Mouse (Mus musculus) E14TG2a.4 (cell line): ENCODE data around the gene Slc30a6.

Experiments
- H3K27me3 ChIP-seq: 2 replicates; pipeline ENCODE4 v1.6.1; 2014; ENCODE audit warnings: low read length, control low read depth; ENCODE audit not compliant: insufficient read depth
- H3K36me3 ChIP-seq: 2 replicates; pipeline ENCODE4 v1.6.1; 2014; ENCODE audit warnings: low read length, control low read depth; ENCODE audit not compliant: insufficient read depth
- H3K4me1 ChIP-seq: replicated peaks from 2 replicates; pipeline ENCODE4 v1.6.1; 2014; ENCODE audit warnings: low read depth, low read length, control low read depth
- H3K4me3 ChIP-seq: replicated peaks from 2 replicates; pipeline ENCODE4 v1.5.1; 2014; ENCODE audit warnings: mild to moderate bottlenecking, low read length
- H3K9me3 ChIP-seq: 2 replicates; pipeline ENCODE4 v1.6.1; 2014; ENCODE audit warnings: low read length, control low read depth
- CTCF ChIP-seq: conservative IDR thresholded peaks from 2 replicates; pipeline ENCODE4 v1.5.1; 2014; ENCODE audit warnings: low read length
- NANOG ChIP-seq: IDR thresholded peaks from 2 replicates; pipeline ENCODE4 v1.6.1; 2014; ENCODE audit warnings: borderline replicate concordance, low read length, mixed read lengths
- POU5F1 ChIP-seq: IDR thresholded peaks from 2 replicates; pipeline ENCODE4 v1.6.1; 2014; ENCODE audit warnings: low read length, borderline replicate concordance

Slc30a6 gene

DNA sequence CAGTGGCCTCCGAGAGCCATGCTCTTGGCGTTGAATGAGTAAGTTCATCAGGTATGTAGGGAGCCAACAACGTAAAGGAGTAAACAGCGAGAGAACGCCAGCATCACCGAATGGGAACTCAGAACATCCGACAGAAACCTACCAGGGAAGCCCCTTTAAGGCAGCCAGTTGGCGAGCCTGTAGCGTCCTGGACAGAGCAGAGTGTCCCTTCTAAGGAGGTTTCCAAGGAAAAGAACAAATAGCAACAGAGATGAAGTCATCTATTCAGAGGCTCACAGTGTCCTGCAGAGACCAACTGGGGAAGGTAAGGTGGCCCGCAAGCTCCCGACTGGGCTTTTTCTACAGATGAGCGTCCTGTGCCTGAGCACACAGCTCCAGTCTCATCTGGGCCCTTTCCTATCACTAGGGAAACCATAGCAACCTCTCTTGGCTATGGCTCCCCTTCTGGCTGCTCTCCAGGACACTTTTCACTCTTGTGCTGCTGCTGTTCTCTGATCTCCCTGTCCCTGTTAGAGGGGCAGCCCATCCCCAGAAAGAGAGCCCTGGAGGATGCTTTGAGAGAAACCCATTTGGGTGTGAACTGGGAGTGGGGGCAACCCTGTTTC lies 29.1 kb downstream of the Slc30a6 start:
- H3K36me3 ChIP-seq, result peaks cover 69% of the 10 kb centered on the region
- H3K4me1 ChIP-seq, result peaks cover 18% of the 10 kb centered on the region
- no peaks in the 10 kb centered on the region for H3K9me3 ChIP-seq
- no peak overlapping the region for H3K4me3 ChIP-seq
- no peak for TF ChIP-seq NANOG
- no peak for TF ChIP-seq POU5F1
- no peak for TF ChIP-seq CTCF
- H3K27me3 ChIP-seq, result no peaks in the 10 kb centered on the region

- Histone ChIP-seq H3K27me3 (no peaks in the 10 kb centered on the region), H3K4me3 (no peak overlapping the region), H3K4me1 (peaks cover 44% of the 10 kb centered on the region), H3K9me3 (no peaks in the 10 kb centered on the region), H3K36me3 (peaks cover 23% of the 10 kb centered on the region)
- TF ChIP-seq POU5F1, result no peak
These were observed 34.7 kb downstream of the Slc30a6 start for GRCm38 (mm10) chr17:74430074-74430473.

- H3K36me3 ChIP-seq, result peaks cover 11% of the 10 kb centered on the region
- H3K4me3 ChIP-seq, result no peak overlapping the region
- no peaks in the 10 kb centered on the region for H3K9me3 ChIP-seq
- H3K4me1 ChIP-seq, result peaks cover 48% of the 10 kb centered on the region
- peak; percentile 14 for TF ChIP-seq CTCF
- TF ChIP-seq NANOG, result no peak
- no peak for TF ChIP-seq POU5F1
- H3K27me3 ChIP-seq, result no peaks in the 10 kb centered on the region
These were observed 36.1 kb downstream of the Slc30a6 start for GRCm38 (mm10) chr17:74431481-74431880.

GRCm38 (mm10) chr17:74432631-74433030 lies 37.2 kb downstream of the Slc30a6 start:
- Histone ChIP-seq H3K4me1 (peaks cover 42% of the 10 kb centered on the region), H3K36me3 (no peaks in the 10 kb centered on the region; the same call in 1 of the 2 replicates), H3K27me3 (no peaks in the 10 kb centered on the region), H3K9me3 (no peaks in the 10 kb centered on the region), H3K4me3 (no peak overlapping the region)
- TF ChIP-seq CTCF, result no peak
- TF ChIP-seq POU5F1, result no peak
- no peak for TF ChIP-seq NANOG

DNA sequence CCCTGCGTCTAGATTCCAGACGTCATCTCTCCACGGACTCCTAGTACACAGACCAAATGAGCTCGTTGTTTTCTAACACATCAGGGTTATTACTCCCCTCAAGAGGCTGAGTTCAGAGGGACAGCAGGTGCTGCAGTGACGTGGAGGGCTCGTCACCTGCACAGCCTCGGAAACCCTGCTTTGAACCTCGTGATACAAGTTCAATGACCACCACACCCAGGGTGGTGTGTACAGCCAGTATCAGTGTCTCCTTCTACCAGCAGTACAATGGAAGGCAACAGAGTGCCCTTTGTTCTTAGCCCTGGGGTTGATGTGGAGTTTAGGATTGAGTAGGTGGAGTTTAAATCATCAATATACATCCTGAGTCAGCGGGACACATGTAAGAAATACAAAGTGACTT lies 42.4 kb downstream of the Slc30a6 start:
- no peaks in the 10 kb centered on the region for H3K27me3 ChIP-seq
- H3K9me3 ChIP-seq, result no peaks in the 10 kb centered on the region
- H3K4me3 ChIP-seq, result no peak overlapping the region
- TF ChIP-seq POU5F1, result no peak
- no peak for TF ChIP-seq NANOG
- no peak for TF ChIP-seq CTCF
- H3K4me1 ChIP-seq, result peaks cover 21% of the 10 kb centered on the region
- H3K36me3 ChIP-seq, result no peaks in the 10 kb centered on the region

- peaks cover 4% of the 10 kb centered on the region for H3K4me1 ChIP-seq
- H3K9me3 ChIP-seq, result no peaks in the 10 kb centered on the region
- H3K4me3 ChIP-seq, result no peak overlapping the region
- no peaks in the 10 kb centered on the region for H3K27me3 ChIP-seq
- peaks cover 8% of the 10 kb centered on the region for H3K36me3 ChIP-seq
- TF ChIP-seq POU5F1, result no peak
- no peak for TF ChIP-seq NANOG
- no peak for TF ChIP-seq CTCF
These were observed 45.1 kb downstream of the Slc30a6 start for GRCm38 (mm10) chr17:74440486-74440885.

GRCm38 (mm10) chr17:74449776-74450175 lies 54.4 kb downstream of the Slc30a6 start:
- Histone ChIP-seq H3K9me3 (no peaks in the 10 kb centered on the region), H3K27me3 (no peaks in the 10 kb centered on the region), H3K36me3 (peaks cover 39% of the 10 kb centered on the region), H3K4me3 (no peak overlapping the region), H3K4me1 (peaks cover 16% of the 10 kb centered on the region)
- TF ChIP-seq NANOG (no peak), CTCF (no peak), POU5F1 (no peak)

- Histone ChIP-seq H3K4me3 (no peak overlapping the region), H3K27me3 (no peaks in the 10 kb centered on the region), H3K4me1 (peaks cover 38% of the 10 kb centered on the region), H3K9me3 (no peaks in the 10 kb centered on the region), H3K36me3 (peaks cover 11% of the 10 kb centered on the region)
- no peak for TF ChIP-seq NANOG
- no peak for TF ChIP-seq CTCF
- no peak for TF ChIP-seq POU5F1
These were observed 58.5 kb downstream of the Slc30a6 start for GRCm38 (mm10) chr17:74453928-74454327.

GRCm38 (mm10) chr17:74454660-74455059 lies 59.3 kb downstream of the Slc30a6 start:
- Histone ChIP-seq H3K9me3 (no peaks in the 10 kb centered on the region), H3K36me3 (peaks cover 11% of the 10 kb centered on the region), H3K27me3 (no peaks in the 10 kb centered on the region), H3K4me1 (peaks cover 35% of the 10 kb centered on the region), H3K4me3 (no peak overlapping the region)
- TF ChIP-seq NANOG (no peak), CTCF (no peak), POU5F1 (no peak)
